In genomic region chr9:30766701-30767100, GRCm38 (mm10) we compare ENCODE assay signal across 21 mouse cellular contexts.
DNase-seq lines count a peak whose midpoint lies in the region; ATAC-seq and TF ChIP-seq lines count a peak whose summit lies in the region.
"Had no signal": no experiment of that assay in that cellular context is flagged by ENCODE, and none has a peak within 500 bp of the region (broad histone marks: within the 10 kb centered on the region; RNA-seq: fewer than 3 reads in every experiment).

No protein-coding gene starts in this region.

- no peak for TF ChIP-seq CTCF in midbrain, postnatal 0 days (IDR thresholded peaks at IDR 0.05)

- no peaks in the 10 kb centered on the region for H3K36me3 ChIP-seq in heart, embryonic 10.5 days
- H3K36me3 ChIP-seq in midbrain, embryonic 11.5 days (ENCODE audit: control insufficient read depth, insufficient read depth, low read length): no peaks in the 10 kb centered on the region
- H3K36me3 ChIP-seq in midbrain, postnatal 0 days (ENCODE audit: insufficient read depth, low read length): no peaks in the 10 kb centered on the region
- H3K36me3 ChIP-seq: G1E had no signal

- no peak overlapping the region for H3K4me2 ChIP-seq in midbrain, embryonic 11.5 days
- no peak overlapping the region for H3K4me2 ChIP-seq in midbrain, postnatal 0 days (ENCODE audit: low read depth, low read length, poor library complexity, severe bottlenecking)

- peaks cover 35% of the 10 kb centered on the region for H3K4me1 ChIP-seq in heart, embryonic 10.5 days
- no peaks in the 10 kb centered on the region for H3K4me1 ChIP-seq in midbrain, embryonic 11.5 days (ENCODE audit: control insufficient read depth, insufficient read depth, low read length)
- H3K4me1 ChIP-seq in midbrain, postnatal 0 days (ENCODE audit: insufficient read depth, low read length): no peaks in the 10 kb centered on the region

- WGBS in heart, embryonic 10.5 days: 93% methylated on average over 6 of the region's 6 CpGs
- WGBS in midbrain, embryonic 11.5 days: 92% methylated on average over 6 of the region's 6 CpGs
- 93% methylated on average over 6 of the region's 6 CpGs for WGBS in midbrain, postnatal 0 days

- DNase-seq in heart, adult 11 months: peak; percentile 57
- no peak for DNase-seq in heart, postnatal 36 days
- DNase-seq in heart, embryonic 10.5 days (ENCODE audit: low spot score): peak; percentile 63
- no peak for DNase-seq in heart, postnatal 10 days
- peak; percentile 65 for DNase-seq in midbrain, embryonic 11.5 days (ENCODE audit: low spot score, missing footprints)
- no peak for DNase-seq in midbrain, postnatal 0 days (ENCODE audit: low spot score)
- DNase-seq: adrenal gland, adult 2 months; adrenal gland, adult 8-10 months; adrenal gland, postnatal 10 days; adrenal gland, postnatal 14 days; adrenal gland, postnatal 25 days; adrenal gland, postnatal 36 days; B cell, adult 2 months; cerebellum, adult 11 months; cerebellum, adult 11-12 months; cerebellum, adult 18-20 months had no signal

- H3K27me3 ChIP-seq in heart, embryonic 10.5 days (ENCODE audit: insufficient read depth, poor library complexity, severe bottlenecking): no peaks in the 10 kb centered on the region
- H3K27me3 ChIP-seq in midbrain, embryonic 11.5 days (ENCODE audit: control insufficient read depth, insufficient read depth, low read length): no peaks in the 10 kb centered on the region
- no peaks in the 10 kb centered on the region for H3K27me3 ChIP-seq in midbrain, postnatal 0 days (ENCODE audit: insufficient read depth, low read length)
- H3K27me3 ChIP-seq: CH12.LX, Patski had no signal

- no peak for ATAC-seq in midbrain, embryonic 11.5 days (ENCODE audit: low FRiP score)
- ATAC-seq in midbrain, postnatal 0 days (ENCODE audit: low FRiP score): no peak
- ATAC-seq: activated CD4-positive, CD25-positive, alpha-beta regulatory T cell, adult 4 months; CD4-positive, CD25-positive, alpha-beta regulatory T cell, adult 4 months; Patski had no signal

- no peaks in the 10 kb centered on the region for H3K9me3 ChIP-seq in heart, embryonic 10.5 days
- no peaks in the 10 kb centered on the region; the same call in 1 of the 2 replicates for H3K9me3 ChIP-seq in midbrain, embryonic 11.5 days (ENCODE audit: control insufficient read depth, low read length)
- no peaks in the 10 kb centered on the region for H3K9me3 ChIP-seq in midbrain, postnatal 0 days (ENCODE audit: low read length)
- H3K9me3 ChIP-seq: G1E had no signal

- no peak overlapping the region for H3K4me3 ChIP-seq in heart, embryonic 10.5 days
- H3K4me3 ChIP-seq in midbrain, embryonic 11.5 days (ENCODE audit: low read depth, low read length): no peak overlapping the region
- no peak overlapping the region for H3K4me3 ChIP-seq in midbrain, postnatal 0 days (ENCODE audit: low read depth, low read length)

- intact Hi-C loops in heart, postnatal 36 days (cut with DNase I): no loop called here
- intact Hi-C loops in heart, postnatal 10 days (cut with DNase I): no loop called here

- H3K27ac ChIP-seq in heart, embryonic 10.5 days: no peak overlapping the region
- H3K27ac ChIP-seq in midbrain, embryonic 11.5 days (ENCODE audit: low read depth, low read length): no peak overlapping the region
- no peak overlapping the region for H3K27ac ChIP-seq in midbrain, postnatal 0 days (ENCODE audit: low read depth, low read length)

- H3K9ac ChIP-seq in midbrain, embryonic 11.5 days (ENCODE audit: low read length): no peak overlapping the region
- H3K9ac ChIP-seq in midbrain, postnatal 0 days (replicated peaks; ENCODE audit: low read length, poor library complexity, severe bottlenecking): no peak overlapping the region

Comparison
In these comparisons a context has a peak if more than half of its experiments do, and no peak if none do; other contexts are left out.
1. DNase-seq: peak in heart, adult 11 months (single experiment), heart, embryonic 10.5 days (single experiment) and midbrain, embryonic 11.5 days (single experiment); none in heart, postnatal 36 days (0 of 2), heart, postnatal 10 days (0 of 2) and midbrain, postnatal 0 days (single experiment).